In the genomic region with DNA sequence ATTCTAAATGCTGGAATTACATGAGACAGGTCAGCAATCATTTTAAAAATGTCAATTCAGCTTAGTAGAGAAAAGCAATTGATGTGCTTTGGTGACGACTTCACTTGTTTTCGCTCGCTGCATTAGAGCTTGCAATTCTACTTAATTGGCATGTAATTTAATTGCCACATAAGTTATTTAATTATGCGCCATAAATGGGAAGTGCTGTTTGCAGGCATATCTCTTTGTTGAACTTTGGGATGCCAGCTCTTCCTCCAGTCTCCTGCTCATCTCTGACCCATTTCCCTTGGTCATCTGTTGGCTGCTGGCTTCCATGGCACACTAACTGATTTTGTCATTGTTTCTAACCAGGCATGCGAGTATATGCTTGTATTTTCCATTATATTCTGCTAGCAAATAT, we compare ENCODE assay signal across 17 mouse cellular contexts. TPM values are rescaled to one million over a fixed set of nuclear protein-coding genes. Genes with fewer than 3 reads are reported as not detected.
DNase-seq lines count a peak whose midpoint lies in the region.
"Had no signal": no experiment of that assay in that cellular context is flagged by ENCODE, and none has a peak within 500 bp of the region (broad histone marks: within the 10 kb centered on the region; RNA-seq: fewer than 3 reads in every experiment).

No protein-coding gene starts in this region.

- DNase-seq in MN1 (ENCODE audit: low spot score) (peak; percentile 66), adipocyte (ENCODE audit: low spot score) (peak; percentile 29)
- DNase-seq in retina, postnatal 1 day, result peak; percentile 82
- no peak for DNase-seq in left cerebral cortex, adult 11 months (ENCODE audit: low spot score)
- DNase-seq in layer of hippocampus, adult 18-20 months (ENCODE audit: low spot score in 2 of 2), result no peak
- DNase-seq: adrenal gland, adult 2 months; adrenal gland, postnatal 10 days; adrenal gland, postnatal 25 days; B cell, adult 2 months; cerebellum, adult 11 months; cerebellum, adult 18-20 months; cerebellum, adult 8-10 months; cerebellum, adult 9-11 months; cerebellum, postnatal 14 days; cerebellum, postnatal 36 days; embryo, embryonic 11 days had no signal

RNA-seq across cellular contexts. Expression of a gene that starts 30.6 kb away (rescaled TPM):
- total RNA-seq in layer of hippocampus, adult 18-20 months (2021), result 1 to 10 TPM; 7.9 to 8.4 TPM
- total RNA-seq: common myeloid progenitor, adult 5-6 weeks had no signal

RNA-seq across cellular contexts. Expression of a gene that starts 36.2 kb away (rescaled TPM):
- total RNA-seq in layer of hippocampus, adult 18-20 months (2021), result 10 to 100 TPM; 11.5 to 14.3 TPM

RNA-seq across cellular contexts. Expression of a gene that starts 36.6 kb away (rescaled TPM):
- 10 to 100 TPM; 20.6 to 25.8 TPM for total RNA-seq in layer of hippocampus, adult 18-20 months (2021)

Comparison
In these comparisons a context has a peak if more than half of its experiments do, and no peak if none do; other contexts are left out.
1. DNase-seq: peak in MN1 (single experiment), adipocyte (single experiment) and retina, postnatal 1 day (single experiment); none in left cerebral cortex, adult 11 months (single experiment) and layer of hippocampus, adult 18-20 months (0 of 2).